9 mouse cellular contexts compared by ENCODE assay signal in genomic region chr9:88404088-88404487, GRCm38 (mm10). TPM values are rescaled to one million over a fixed set of nuclear protein-coding genes. Genes with fewer than 3 reads are reported as not detected.
A peak's percentile ranks its signal among the peaks of the same experiment; 100 is the strongest.
DNase-seq lines count a peak whose midpoint lies in the region; ATAC-seq and TF ChIP-seq lines count a peak whose summit lies in the region.
"Had no signal": no experiment of that assay in that cellular context is flagged by ENCODE, and none has a peak within 500 bp of the region (broad histone marks: within the 10 kb centered on the region; RNA-seq: fewer than 3 reads in every experiment).

No protein-coding gene starts in this region.

- peaks cover 10% of the 10 kb centered on the region; the same call in 1 of the 2 replicates for H3K36me3 ChIP-seq in heart, embryonic 11.5 days (ENCODE audit: control insufficient read depth, insufficient read depth, low read length)
- peaks cover 10% of the 10 kb centered on the region; the same call in 1 of the 2 replicates for H3K36me3 ChIP-seq in liver, embryonic 15.5 days (replicated peaks)
- peaks cover 23% of the 10 kb centered on the region for H3K36me3 ChIP-seq in forebrain, postnatal 0 days (ENCODE audit: insufficient read depth)

- WGBS in heart, embryonic 11.5 days (ENCODE audit: insufficient replicate concordance) = 56% methylated on average over 10 of the region's 10 CpGs
- WGBS in liver, embryonic 15.5 days (ENCODE audit: insufficient replicate concordance) = 21% methylated on average over 10 of the region's 10 CpGs
- WGBS in forebrain, postnatal 0 days = 88% methylated on average over 10 of the region's 10 CpGs

- H3K4me2 ChIP-seq in heart, embryonic 11.5 days = no peak overlapping the region
- H3K4me2 ChIP-seq in liver, embryonic 15.5 days = peak overlapping the region; percentile 1
- no peak overlapping the region for H3K4me2 ChIP-seq in forebrain, postnatal 0 days (ENCODE audit: low read depth)

- no peak for TF ChIP-seq CTCF in forebrain, postnatal 0 days (IDR thresholded peaks at IDR 0.05; ENCODE audit: low read depth)

- H3K4me3 ChIP-seq in heart, embryonic 11.5 days (ENCODE audit: low read depth, low read length) = no peak overlapping the region
- 0 out of 2 replicates have a peak overlapping the region, but pooled peaks have one; percentile 0 for H3K4me3 ChIP-seq in liver, embryonic 15.5 days (replicated peaks)
- H3K4me3 ChIP-seq in forebrain, postnatal 0 days (ENCODE audit: low read depth, low read length) = no peak overlapping the region

- peak; percentile 95 for DNase-seq in heart, adult 11 months
- DNase-seq in MEL-GATA-1-ER (ENCODE audit: extremely low read depth, low read depth) = peak; percentile 17
- peak; percentile 45 to 68 for DNase-seq in heart, adult 18-20 months
- peak; percentile 20 to 72 for DNase-seq in spleen, postnatal 10 days (ENCODE audit: low spot score in 2 of 2)
- no peak for DNase-seq in forebrain, postnatal 0 days
- no peak for DNase-seq in cerebellum, adult 9-10 months

- H3K9ac ChIP-seq in heart, embryonic 11.5 days (ENCODE audit: low read depth, low read length) = no peak overlapping the region
- H3K9ac ChIP-seq in liver, embryonic 15.5 days = no peak overlapping the region
- no peak overlapping the region for H3K9ac ChIP-seq in forebrain, postnatal 0 days

- H3K4me1 ChIP-seq in heart, embryonic 11.5 days (ENCODE audit: control insufficient read depth, insufficient read depth, low read length) = no peaks in the 10 kb centered on the region
- no peaks in the 10 kb centered on the region for H3K4me1 ChIP-seq in liver, embryonic 15.5 days (replicated peaks)
- H3K4me1 ChIP-seq in forebrain, postnatal 0 days (ENCODE audit: insufficient read depth) = no peaks in the 10 kb centered on the region

- ATAC-seq in heart, embryonic 11.5 days (replicated peaks; ENCODE audit: insufficient number of reproducible peaks, low FRiP score, low TSS enrichment) = no peak
- peak; percentile 83 for ATAC-seq in liver, embryonic 15.5 days (ENCODE audit: insufficient read depth)
- no peak for ATAC-seq in forebrain, postnatal 0 days
- ATAC-seq: Patski had no signal

- H3K27me3 ChIP-seq in heart, embryonic 11.5 days (ENCODE audit: control insufficient read depth, insufficient read depth, low read length) = no peaks in the 10 kb centered on the region
- no peaks in the 10 kb centered on the region for H3K27me3 ChIP-seq in liver, embryonic 15.5 days
- H3K27me3 ChIP-seq in forebrain, postnatal 0 days (ENCODE audit: insufficient read depth, low read length) = no peaks in the 10 kb centered on the region
- H3K27me3 ChIP-seq: Patski had no signal

- no peak overlapping the region for H3K27ac ChIP-seq in heart, embryonic 11.5 days (ENCODE audit: low read depth, low read length)
- H3K27ac ChIP-seq in liver, embryonic 15.5 days (replicated peaks) = no peak overlapping the region
- no peak overlapping the region for H3K27ac ChIP-seq in forebrain, postnatal 0 days (ENCODE audit: low read depth, low read length)

- no peaks in the 10 kb centered on the region for H3K9me3 ChIP-seq in heart, embryonic 11.5 days (replicated peaks; ENCODE audit: control insufficient read depth, low read length)
- H3K9me3 ChIP-seq in liver, embryonic 15.5 days (replicated peaks) = no peaks in the 10 kb centered on the region
- H3K9me3 ChIP-seq in forebrain, postnatal 0 days (ENCODE audit: low read length) = no peaks in the 10 kb centered on the region

RNA-seq across cellular contexts. Expression of gene Snx14, which starts 34.7 kb away (rescaled TPM):
- 28.3 and 28.9 TPM in 2 replicates for polyA plus RNA-seq in heart, embryonic 11.5 days (2014; fragmentation: Nextera tagmentation; extraction: Ambion mirVana)
- 10 to 100 TPM; 23.3 to 24.9 TPM for total RNA-seq in heart, adult 18-20 months (2021)
- polyA plus RNA-seq in liver, embryonic 15.5 days (2015; fragmentation: Nextera tagmentation; extraction: Ambion mirVana) = 9.7 and 11.0 TPM in 2 replicates
- 30.2 and 31.3 TPM in 2 replicates for total RNA-seq in forebrain, postnatal 0 days (2014; rRNA removed)
- 17.8 and 25.3 TPM in 2 replicates for polyA plus RNA-seq in forebrain, postnatal 0 days (2015; fragmentation: Nextera tagmentation; extraction: Ambion mirVana)

RNA-seq across cellular contexts. Expression of gene Gm20537, which starts 52.3 kb away (rescaled TPM):
- polyA plus RNA-seq in heart, embryonic 11.5 days (2014; fragmentation: Nextera tagmentation; extraction: Ambion mirVana) = 0.55 and 1.0 TPM in 2 replicates
- under 1 TPM in 1 of 2 experiments, not detected in 1; 0.65 TPM for total RNA-seq in heart, adult 18-20 months (2021)
- polyA plus RNA-seq in liver, embryonic 15.5 days (2015; fragmentation: Nextera tagmentation; extraction: Ambion mirVana) = 0.18 and 0.35 TPM in 2 replicates
- total RNA-seq in forebrain, postnatal 0 days (2014; rRNA removed) = 0.38 and 2.2 TPM in 2 replicates
- polyA plus RNA-seq in forebrain, postnatal 0 days (2015; fragmentation: Nextera tagmentation; extraction: Ambion mirVana) = not detected in 2 replicates

Comparison
In these comparisons a context has a peak if more than half of its experiments do, and no peak if none do; other contexts are left out.
1. DNase-seq: peak in heart, adult 11 months (single experiment), MEL-GATA-1-ER (single experiment), heart, adult 18-20 months (2 of 2) and spleen, postnatal 10 days (2 of 2); none in forebrain, postnatal 0 days (single experiment) and cerebellum, adult 9-10 months (single experiment).